Mouse (Mus musculus): ENCODE data around the gene Vezf1. TPM values are rescaled to one million over a fixed set of nuclear protein-coding genes. Genes with fewer than 3 reads are reported as not detected.

Gene Vezf1
- total and polyA plus RNA-seq, 3 experiments = 7.4 to 11.4 (median 9.8) TPM

GRCm38 (mm10) chr11:88118817-88119642 is 51.0 kb downstream of the Vezf1 start:
- H3K79me2 ChIP-seq (replicated peaks; ENCODE audit: control insufficient read depth, extremely low read depth, insufficient read depth, poor library complexity, severe bottlenecking) = no peaks in the 10 kb centered on the region
- H3K4me2 ChIP-seq (ENCODE audit: insufficient read depth, low read depth, poor library complexity, severe bottlenecking) = no peak overlapping the region
- in situ Hi-C loops (cut with MboI; ENCODE audit: low pct_ligation_motif_present, low pct_unique_long_range_greater_than_20kb, low sequenced_read_pairs) = no loop called here
- no peak for TF ChIP-seq UBTF (IDR thresholded peaks at IDR 0.05; ENCODE audit: low read depth, low read length)
- no peak for TF ChIP-seq JUND (conservative IDR thresholded peaks at IDR 0.05; ENCODE audit: low read depth, low read length)
- no peak for TF ChIP-seq ELF1 (IDR thresholded peaks at IDR 0.05; ENCODE audit: low read depth, low read length)
- no peak for TF ChIP-seq GABPA (IDR thresholded peaks at IDR 0.05; ENCODE audit: insufficient replicate concordance, low read depth, low read length)
- no peak for TF ChIP-seq ZKSCAN1 (IDR thresholded peaks at IDR 0.05; ENCODE audit: borderline replicate concordance, low read depth, low read length)
- no peak for TF ChIP-seq MAZ (IDR thresholded peaks at IDR 0.05; ENCODE audit: low read depth, low read length)
- no peak for TF ChIP-seq KAT2A (IDR thresholded peaks at IDR 0.05; ENCODE audit: insufficient replicate concordance, low read length)
- no peak overlapping the region for H3K9ac ChIP-seq (ENCODE audit: insufficient read depth, low read depth)
- no peak overlapping the region for H3K4me3 ChIP-seq (replicated peaks in 1 of 3; ENCODE audit: low read depth in 2 of 3, low read length in 2 of 3, poor library complexity in 1 of 3)
- H3K36me3 ChIP-seq (replicated peaks in 1 of 2; ENCODE audit: control insufficient read depth in 1 of 2, insufficient read depth in 1 of 2, low read length in 1 of 2) = no peaks in the 10 kb centered on the region
- no peaks in the 10 kb centered on the region for H3K9me3 ChIP-seq (replicated peaks; ENCODE audit: low read length)
- H3K4me1 ChIP-seq (ENCODE audit: control insufficient read depth in 1 of 2, insufficient read depth in 2 of 2) = peaks cover 13 to 41% of the 10 kb centered on the region in 2 experiments
- H3K27ac ChIP-seq (ENCODE audit: insufficient read depth, low read depth) = no peak overlapping the region
- H3K27me3 ChIP-seq (replicated peaks) = peaks cover 57% of the 10 kb centered on the region
- dilution Hi-C loops (cut with MboI; ENCODE audit: extremely low pct_ligation_motif_present, extremely low pct_unique_long_range_greater_than_20kb, low sequenced_read_pairs) = no loop called here
- no peak for DNase-seq (ENCODE audit: extremely low read depth)

- H3K27me3 ChIP-seq (replicated peaks) = peaks cover 58% of the 10 kb centered on the region
- no peaks in the 10 kb centered on the region for H3K36me3 ChIP-seq (replicated peaks in 1 of 2; ENCODE audit: control insufficient read depth in 1 of 2, insufficient read depth in 1 of 2, low read length in 1 of 2)
- no peaks in the 10 kb centered on the region for H3K79me2 ChIP-seq (replicated peaks; ENCODE audit: control insufficient read depth, extremely low read depth, insufficient read depth, poor library complexity, severe bottlenecking)
- dilution Hi-C loops (cut with MboI; ENCODE audit: extremely low pct_ligation_motif_present, extremely low pct_unique_long_range_greater_than_20kb, low sequenced_read_pairs) = no loop called here
- in situ Hi-C loops (cut with MboI; ENCODE audit: low pct_ligation_motif_present, low pct_unique_long_range_greater_than_20kb, low sequenced_read_pairs) = no loop called here
- no peak overlapping the region for H3K9ac ChIP-seq (ENCODE audit: insufficient read depth, low read depth)
- H3K9me3 ChIP-seq (replicated peaks; ENCODE audit: low read length) = no peaks in the 10 kb centered on the region
- no peak overlapping the region for H3K4me2 ChIP-seq (ENCODE audit: insufficient read depth, low read depth, poor library complexity, severe bottlenecking)
- peaks cover 0 to 14% of the 10 kb centered on the region in 2 experiments; a peak in 2 of 4 replicates for H3K4me1 ChIP-seq (ENCODE audit: control insufficient read depth in 1 of 2, insufficient read depth in 2 of 2)
- no peak overlapping the region for H3K4me3 ChIP-seq (replicated peaks in 1 of 3; ENCODE audit: low read depth in 2 of 3, low read length in 2 of 3, poor library complexity in 1 of 3)
- no peak for DNase-seq (ENCODE audit: extremely low read depth)
- H3K27ac ChIP-seq (ENCODE audit: insufficient read depth, low read depth) = no peak overlapping the region
- TF ChIP-seq NELFE (IDR thresholded peaks at IDR 0.05; ENCODE audit: low read depth, low read length) (no peak), NRF1 (IDR thresholded peaks at IDR 0.05; ENCODE audit: low read depth, low read length) (no peak), RCOR1 (conservative IDR thresholded peaks at IDR 0.05; ENCODE audit: low read depth, low read length) (no peak), KAT2A (IDR thresholded peaks at IDR 0.05; ENCODE audit: insufficient replicate concordance, low read length) (no peak), ZNF384 (IDR thresholded peaks at IDR 0.05; ENCODE audit: low read depth, low read length) (no peak), GABPA (IDR thresholded peaks at IDR 0.05; ENCODE audit: insufficient replicate concordance, low read depth, low read length) (no peak), TCF12 (IDR thresholded peaks at IDR 0.05; ENCODE audit: low read depth, low read length) (no peak), POLR2AphosphoS2 (IDR thresholded peaks at IDR 0.05; ENCODE audit: low read depth, low read length) (no peak), EP300 (IDR thresholded peaks at IDR 0.05; ENCODE audit: low read length) (no peak), PAX5 (IDR thresholded peaks at IDR 0.05; ENCODE audit: low read length) (no peak), USF2 (conservative IDR thresholded peaks at IDR 0.05; ENCODE audit: low read depth, low read length) (no peak), ZKSCAN1 (IDR thresholded peaks at IDR 0.05; ENCODE audit: borderline replicate concordance, low read depth, low read length) (no peak), MAFK (IDR thresholded peaks at IDR 0.05; ENCODE audit: insufficient replicate concordance, low read length) (no peak)
Measured at GRCm38 (mm10) chr11:88122545-88122944, 54.5 kb downstream of the Vezf1 start.
